Mouse (Mus musculus) stomach, postnatal 0 days (tissue): ENCODE results near the gene Fam107b.

Experiments used
- CTCF ChIP-seq: IDR thresholded peaks from 2 replicates; pipeline ENCODE4 v1.5.1; 2016; ENCODE audit warnings: antibody characterized with exemption, low read depth, mild to moderate bottlenecking, moderate library complexity
- EP300 ChIP-seq: optimal IDR thresholded peaks from 2 replicates; pipeline ENCODE3; 2016; ENCODE audit warnings: antibody characterized with exemption

DNA sequence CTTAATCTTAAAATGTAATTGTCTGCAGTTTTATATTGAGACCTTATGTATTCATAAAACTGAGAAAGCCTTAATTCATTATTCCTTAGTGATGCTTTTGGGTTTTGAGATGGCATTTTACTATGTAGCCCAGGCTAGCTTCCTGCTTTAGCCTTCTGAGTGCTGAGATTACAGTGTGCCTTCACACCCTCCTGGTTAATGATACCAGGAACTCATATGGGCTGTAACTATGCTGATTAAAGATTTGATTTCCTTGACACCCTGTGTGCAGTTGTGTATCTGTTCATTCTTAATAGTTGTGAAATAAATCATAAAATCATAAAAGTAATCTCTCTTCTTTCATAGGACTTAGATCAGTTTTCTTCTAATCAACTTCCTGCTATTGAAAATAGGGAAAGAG lies 205.8 kb downstream of the Fam107b start:
- TF ChIP-seq CTCF (no peak), EP300 (no peak)
